Mouse (Mus musculus): ENCODE measurements at regions not wholly inside any gene's neighbourhood (a gene's known extent, or its start where the extent isn't known, plus 50 kb on each side); places are given as distances from the start of the nearest gene placed in this dataset.

DNA sequence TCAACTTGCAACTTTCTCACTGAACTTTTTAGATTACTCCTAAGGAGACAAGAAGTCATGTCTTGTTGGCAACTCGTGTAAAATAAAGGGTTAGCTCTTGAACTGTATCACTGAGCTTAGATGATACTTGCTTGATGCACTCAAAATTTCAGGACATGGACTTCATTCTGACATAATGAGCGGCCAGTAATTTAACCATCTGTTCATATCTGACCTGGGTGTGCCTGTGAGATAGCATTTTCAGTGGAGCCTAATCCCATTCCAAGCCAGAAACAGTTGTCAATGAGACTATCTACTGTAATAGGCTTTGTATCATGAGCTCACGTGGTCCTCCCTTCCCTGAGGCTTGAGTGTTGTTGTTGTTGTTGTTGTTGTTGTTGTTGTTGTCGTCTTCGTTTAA, 240.3 kb downstream of the Dhx15 start:
- TF ChIP-seq GATA1 (IDR thresholded peaks at IDR 0.05; ENCODE audit: low read length): no peak

DNA sequence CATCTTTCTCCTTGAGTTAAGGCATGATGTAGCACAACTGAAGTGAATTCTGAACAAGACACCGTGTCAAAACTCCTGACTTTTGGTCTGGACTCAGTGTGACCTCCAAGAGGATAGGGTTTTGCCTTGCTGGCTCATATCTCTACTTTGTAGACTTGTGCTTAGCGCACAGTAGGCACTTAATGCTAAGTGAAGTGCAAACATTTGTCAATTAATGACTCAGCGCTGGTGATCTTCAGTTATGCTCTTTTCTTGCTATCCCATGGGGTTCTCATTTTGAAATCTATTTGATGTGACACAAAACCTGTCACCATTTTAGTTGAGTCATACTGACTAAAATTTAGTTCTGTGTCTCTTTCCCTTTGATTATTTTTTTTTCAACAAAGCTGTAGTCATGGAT, 244.3 kb downstream of the Dhx15 start:
- no peak for TF ChIP-seq GATA1 (IDR thresholded peaks at IDR 0.05; ENCODE audit: low read length)

DNA sequence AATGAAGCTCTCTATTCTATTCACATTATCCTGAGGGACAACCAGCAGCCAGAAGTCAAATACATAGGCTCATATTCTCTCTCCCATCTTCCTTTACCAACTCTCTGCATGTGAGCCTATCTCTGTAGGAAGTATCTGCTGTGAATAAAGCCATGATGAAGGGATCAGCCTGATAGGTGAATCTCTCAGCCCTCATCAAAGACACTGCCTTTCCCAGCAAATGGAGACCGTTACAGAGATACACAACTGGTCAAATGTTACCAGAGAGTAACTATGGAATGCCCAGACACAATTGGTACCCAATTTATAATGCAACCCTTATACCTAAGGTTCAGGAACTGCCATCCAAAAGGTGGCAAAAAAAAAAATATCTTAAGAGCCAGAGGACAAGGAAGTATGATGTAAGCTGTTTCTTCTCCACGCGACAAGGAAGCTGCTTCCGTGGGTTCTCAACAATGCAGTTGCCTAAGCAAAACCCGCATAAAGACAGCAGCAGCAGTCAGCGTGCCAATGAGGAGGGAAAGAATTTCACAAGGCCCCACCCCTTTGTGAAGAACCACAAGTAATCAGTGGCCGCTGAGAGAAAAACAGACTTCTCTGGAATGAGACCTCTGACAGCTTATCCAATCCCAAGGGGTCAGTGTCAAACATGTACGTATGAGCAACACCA, 248.9 kb downstream of the Dhx15 start:
- no peak for TF ChIP-seq GATA1 (IDR thresholded peaks at IDR 0.05; ENCODE audit: low read length)

- no peak for TF ChIP-seq GATA1 (IDR thresholded peaks at IDR 0.05; ENCODE audit: low read length)
Measured at GRCm38 (mm10) chr5:51938845-51939244, 251.5 kb downstream of the Dhx15 start.

DNA sequence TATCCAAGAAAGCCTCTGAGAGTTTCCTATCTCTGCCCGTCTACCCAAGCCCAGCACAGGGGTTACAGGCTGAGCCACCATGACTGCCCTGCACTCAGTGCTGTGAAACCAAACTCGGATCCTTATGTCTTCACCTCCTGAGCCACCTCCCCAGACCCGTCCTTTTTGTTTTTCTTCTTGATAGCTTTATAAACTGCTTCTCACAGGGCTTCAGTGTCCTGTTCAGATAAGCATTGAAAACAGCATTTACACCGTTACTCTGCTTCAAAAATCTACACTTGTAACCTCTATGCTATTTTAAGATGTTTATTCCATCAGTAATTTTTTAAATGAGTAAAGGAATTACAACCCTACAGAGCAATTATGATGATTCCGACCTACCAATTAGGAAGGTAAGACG, 253.0 kb downstream of the Dhx15 start:
- TF ChIP-seq GATA1 (IDR thresholded peaks at IDR 0.05; ENCODE audit: low read length): no peak

DNA sequence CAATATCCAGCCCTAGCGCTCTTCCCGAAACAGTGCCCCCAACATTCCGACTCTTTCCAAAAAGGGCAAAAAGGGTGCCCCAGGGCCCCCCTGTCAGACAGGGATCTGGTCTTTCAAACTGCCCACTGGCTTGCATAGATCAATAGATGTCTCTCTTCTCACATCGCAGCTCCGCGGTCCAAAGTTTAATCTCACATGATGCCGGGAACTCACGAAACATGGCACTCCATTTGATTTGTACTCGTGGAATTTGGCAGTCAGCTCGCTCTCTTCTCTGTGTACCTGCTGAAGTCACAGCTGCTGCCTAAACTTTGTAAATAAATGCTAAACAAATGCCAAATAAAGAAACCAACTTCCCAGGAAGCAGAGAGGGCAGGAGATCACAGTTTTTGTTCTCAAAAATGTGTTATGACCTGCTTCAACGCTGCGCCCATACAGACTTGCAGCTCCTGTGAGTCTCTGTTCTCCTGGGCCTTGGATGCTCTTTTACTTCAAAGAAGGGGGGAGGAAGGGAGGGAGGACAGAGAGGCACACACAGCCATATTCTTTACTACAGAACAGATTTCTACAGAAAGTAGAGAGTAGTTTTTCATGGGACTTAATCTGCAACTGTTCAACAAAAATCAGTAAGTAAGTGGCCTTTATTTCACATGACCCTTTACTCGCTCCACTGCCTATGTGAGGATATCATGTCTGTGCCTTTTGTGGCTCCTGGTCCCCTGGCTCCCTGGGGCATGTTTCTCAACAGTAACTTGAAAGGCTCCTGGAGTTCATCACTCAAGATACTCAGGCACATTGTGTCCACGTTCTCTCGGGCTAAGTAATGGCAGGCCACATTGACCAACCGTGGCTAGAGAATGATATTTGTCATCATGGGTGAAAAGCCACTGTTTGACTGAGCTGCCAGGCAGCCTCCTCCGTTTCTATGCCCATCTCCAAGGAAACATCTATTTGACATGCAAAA, 254.6 kb downstream of the Dhx15 start:
- TF ChIP-seq GATA1 (IDR thresholded peaks at IDR 0.05; ENCODE audit: low read length): no peak

DNA sequence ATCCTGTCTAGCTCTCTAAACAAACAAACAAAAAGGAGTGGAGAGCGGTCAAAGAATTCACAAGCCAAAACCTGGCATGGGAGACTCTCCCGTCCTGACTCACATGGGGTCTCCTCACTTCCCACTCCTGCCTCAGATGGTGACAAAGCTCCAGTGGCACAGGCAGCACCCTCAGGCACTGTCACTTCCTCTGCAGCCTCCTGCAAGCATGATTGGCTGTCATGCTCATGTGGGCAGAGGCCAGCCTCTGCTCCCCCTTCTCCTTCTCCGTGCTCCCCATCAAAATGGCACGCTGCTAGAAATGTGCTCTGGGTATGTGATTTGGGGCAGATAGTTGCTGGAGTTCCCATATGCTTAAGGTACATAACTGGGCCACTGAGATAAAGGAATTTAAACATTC, 255.4 kb downstream of the Dhx15 start:
- TF ChIP-seq GATA1 (IDR thresholded peaks at IDR 0.05; ENCODE audit: low read length): no peak

DNA sequence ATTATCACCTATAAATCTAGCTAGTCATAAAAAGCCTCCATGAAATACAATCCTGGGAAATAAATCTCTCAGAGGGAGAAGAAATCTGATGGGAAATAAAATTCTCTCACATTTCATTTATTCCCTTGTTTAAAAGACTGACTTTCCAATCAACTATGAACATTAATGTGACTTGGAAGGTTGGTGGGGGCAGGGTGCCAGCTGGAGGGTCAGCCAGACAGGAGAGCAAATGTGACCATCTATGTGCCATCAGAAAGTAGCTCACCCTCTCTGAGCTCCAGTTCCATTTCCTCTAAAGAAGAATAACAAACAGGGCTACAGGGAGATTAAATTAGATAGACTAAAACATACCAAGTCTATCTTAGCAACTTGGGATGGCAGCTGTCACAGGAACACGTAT, 257.0 kb downstream of the Dhx15 start:
- TF ChIP-seq GATA1 (IDR thresholded peaks at IDR 0.05; ENCODE audit: low read length): no peak

DNA sequence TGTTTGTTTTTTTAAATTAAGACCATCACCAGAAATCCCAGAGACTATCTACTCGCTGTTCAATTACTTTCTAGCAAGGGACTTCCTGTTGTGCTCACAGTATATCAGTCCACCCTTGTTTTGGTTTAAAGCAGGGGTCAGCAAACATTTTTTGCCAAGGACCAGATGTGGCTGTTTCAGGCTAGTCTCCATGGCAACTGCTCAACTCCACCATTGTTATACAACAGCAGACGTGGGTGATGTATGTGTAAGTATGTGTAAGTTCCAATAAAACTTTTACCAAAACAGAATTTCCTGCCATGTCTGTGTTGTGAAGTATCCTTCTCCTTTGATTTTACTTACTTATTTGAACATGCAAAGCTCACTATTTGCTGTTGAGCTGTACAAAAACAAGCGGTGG, 259.9 kb downstream of the Dhx15 start:
- TF ChIP-seq GATA1 (IDR thresholded peaks at IDR 0.05; ENCODE audit: low read length): no peak

- no peak for TF ChIP-seq GATA1 (IDR thresholded peaks at IDR 0.05; ENCODE audit: low read length)
Measured at GRCm38 (mm10) chr5:51928801-51929200, 261.5 kb downstream of the Dhx15 start.

GRCm38 (mm10) chr5:51923417-51923816, 266.9 kb downstream of the Dhx15 start:
- no peak for TF ChIP-seq GATA1 (IDR thresholded peaks at IDR 0.05; ENCODE audit: low read length)

DNA sequence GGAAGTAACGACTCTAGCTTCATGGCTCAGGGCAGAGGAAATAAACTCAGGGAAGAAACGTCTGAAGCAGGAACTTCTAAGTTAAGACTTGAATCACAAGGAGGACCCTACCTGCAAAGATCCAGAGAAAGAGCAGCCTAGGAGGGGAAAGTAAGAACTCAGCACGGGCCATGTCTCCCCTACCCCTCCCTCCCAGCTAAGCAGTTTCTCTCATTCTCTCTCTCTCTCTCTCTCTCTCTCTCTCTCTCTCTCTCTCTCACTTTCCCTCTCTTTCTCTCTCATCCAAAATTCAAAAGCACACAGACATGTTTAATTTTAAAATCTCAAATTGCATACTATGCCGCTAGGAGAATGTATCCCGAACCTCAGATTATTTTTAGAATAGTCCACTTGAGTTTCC, 267.3 kb downstream of the Dhx15 start:
- no peak for TF ChIP-seq GATA1 (IDR thresholded peaks at IDR 0.05; ENCODE audit: low read length)

GRCm38 (mm10) chr5:51922494-51922893, 267.8 kb downstream of the Dhx15 start:
- TF ChIP-seq GATA1 (IDR thresholded peaks at IDR 0.05; ENCODE audit: low read length): no peak

- TF ChIP-seq GATA1 (IDR thresholded peaks at IDR 0.05; ENCODE audit: low read length): no peak
Measured at GRCm38 (mm10) chr5:51917812-51918448, 272.4 kb downstream of the Dhx15 start.

DNA sequence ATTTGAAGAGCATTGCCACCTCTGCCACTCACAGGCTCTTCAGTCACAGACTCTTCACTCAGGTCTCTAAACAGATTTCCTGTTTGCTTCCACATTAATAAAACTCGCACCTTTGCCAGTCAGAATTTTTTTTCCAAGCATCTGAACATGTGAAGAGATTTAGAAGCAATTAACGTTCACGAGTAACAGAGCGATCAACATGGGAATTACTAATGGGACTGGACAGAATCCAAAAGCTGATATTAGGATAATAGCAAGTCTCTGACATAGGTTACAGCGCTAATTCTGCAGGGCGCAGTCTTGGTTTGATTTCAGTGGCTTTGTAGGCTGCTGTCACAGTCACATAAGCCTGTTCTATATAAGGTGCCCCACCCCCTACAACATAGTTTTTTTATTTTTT, 275.6 kb downstream of the Dhx15 start:
- no peak for TF ChIP-seq GATA1 (IDR thresholded peaks at IDR 0.05; ENCODE audit: low read length)

GRCm38 (mm10) chr5:51908861-51909260, 281.5 kb downstream of the Dhx15 start:
- TF ChIP-seq GATA1 (IDR thresholded peaks at IDR 0.05; ENCODE audit: low read length): no peak
